Mouse (Mus musculus) spleen, adult 18-20 months (tissue): ENCODE measurements around the gene Mrpl20.

ENCODE experiments used
- DNase-seq, 2 experiments: peaks; one replicate each; pipeline ENCODE4 v3.0.0; 2022; ENCODE audit warnings: mixed read lengths in 2 of 2

The Mrpl20 gene

DNA sequence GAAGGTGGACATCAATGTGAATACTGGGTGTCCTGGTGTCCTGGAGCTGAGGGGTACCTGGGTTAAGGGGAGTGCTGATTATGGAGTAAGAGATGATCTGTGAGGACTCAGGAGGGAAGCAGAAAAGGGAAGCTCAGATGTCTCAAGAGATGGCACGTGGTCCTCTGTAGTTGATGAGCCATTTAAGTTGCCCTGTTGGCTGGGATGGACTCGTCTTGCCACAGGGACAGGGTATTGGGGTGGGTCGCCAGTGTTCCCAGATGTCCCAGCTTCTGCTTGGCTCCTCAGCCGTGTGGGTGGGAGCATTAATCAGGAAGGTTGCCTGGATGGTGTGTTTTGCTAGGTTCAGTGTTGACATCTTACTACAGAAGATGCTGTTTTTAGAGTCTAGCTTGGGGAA lies 30.6 kb downstream of the Mrpl20 start:
- no peak for DNase-seq

DNA sequence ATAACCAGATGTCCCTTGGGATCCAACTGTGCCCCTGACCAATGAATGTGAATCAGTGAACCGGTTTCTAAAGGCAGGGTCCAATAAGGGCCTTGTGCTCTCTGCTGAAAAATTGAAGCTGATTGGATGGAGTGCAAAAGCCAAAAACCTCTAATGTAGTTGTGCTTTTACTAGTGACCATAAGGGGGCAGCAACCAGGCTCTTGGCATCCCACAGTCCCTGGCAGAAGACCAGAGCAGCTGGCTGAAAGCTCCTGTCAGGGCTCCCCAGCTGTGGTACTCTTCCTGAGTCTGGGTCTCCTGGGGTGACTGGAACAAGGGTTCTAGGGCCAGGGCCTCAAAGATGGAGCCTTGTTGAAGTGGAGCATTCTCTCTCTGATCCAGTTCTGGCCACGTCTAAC lies 31.2 kb downstream of the Mrpl20 start:
- DNase-seq = peak; percentile 30 to 46

DNA sequence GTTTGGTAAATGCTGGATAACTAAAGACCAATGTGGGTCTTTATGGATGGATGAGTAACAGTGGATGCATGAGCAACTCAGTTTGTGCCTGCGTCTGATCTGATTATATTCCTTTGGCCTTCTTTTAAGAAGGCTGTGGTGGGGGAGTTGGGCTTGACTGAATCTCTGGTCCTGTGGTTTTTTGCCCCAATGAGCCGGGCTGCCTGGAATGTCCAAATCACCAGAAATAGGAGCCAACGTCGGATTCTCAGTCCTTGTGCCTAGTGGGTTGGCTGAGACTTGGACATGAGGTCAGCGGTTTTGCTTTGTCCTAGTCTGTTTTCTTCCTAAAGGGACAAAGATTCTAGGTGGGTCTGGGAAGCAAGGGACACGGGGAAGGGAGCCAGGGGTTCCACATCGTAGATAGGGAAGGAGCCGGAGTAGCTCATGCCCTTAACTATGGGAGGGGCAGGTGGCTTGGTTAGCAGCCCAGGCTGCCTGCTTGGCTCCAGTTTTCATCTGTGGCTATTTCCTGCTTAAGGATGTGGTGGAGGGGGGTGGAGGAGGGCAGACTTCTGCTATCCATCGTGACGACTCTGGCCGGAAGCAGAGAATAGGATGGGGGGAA lies 34.8 kb downstream of the Mrpl20 start:
- no peak for DNase-seq

DNA sequence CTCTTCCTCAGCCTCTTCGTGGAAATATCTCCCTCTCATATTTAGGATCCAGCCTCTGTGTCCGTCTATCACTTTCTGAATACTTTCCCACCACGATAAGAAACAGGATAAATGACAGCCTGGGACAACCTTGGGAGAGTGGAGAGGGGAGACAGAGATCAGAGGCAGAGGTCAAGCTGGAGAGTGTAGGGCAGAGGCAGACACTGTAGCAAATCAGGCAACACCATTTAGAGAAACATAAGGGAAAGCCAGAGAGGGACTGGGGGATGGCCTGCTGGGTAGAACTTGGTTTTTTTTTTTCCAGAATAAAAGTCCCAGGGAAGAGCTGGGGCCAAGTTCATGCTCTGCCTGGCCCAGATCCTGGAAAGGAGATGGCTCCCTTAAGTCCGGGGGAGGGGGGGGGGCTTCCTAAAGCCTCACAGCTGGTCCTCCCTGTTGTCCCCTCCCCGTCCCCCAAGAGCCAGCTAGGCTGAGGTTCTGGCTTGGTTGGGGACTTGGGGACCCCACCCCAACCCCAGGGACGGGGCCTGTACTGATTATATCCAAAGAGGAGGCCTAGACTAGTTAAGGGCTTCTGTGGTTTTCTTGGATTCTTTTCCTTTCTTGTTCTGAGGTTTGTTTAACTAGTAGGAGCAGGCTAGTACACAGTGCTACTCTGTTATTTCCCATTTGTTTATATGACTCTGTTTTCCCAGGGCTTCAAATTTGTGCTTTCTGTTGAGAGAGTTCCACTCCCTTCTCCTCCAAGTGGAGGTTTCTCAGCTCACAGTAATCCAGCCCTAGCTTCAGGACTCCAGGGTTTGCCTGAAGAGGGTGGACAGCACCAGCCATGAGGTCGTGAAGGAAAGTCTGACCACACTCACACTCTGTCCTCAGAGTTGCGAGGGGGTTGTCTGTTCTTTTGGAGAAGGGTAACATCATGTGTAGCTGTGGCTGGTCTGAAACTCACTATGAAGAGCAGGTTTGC lies 35.8 kb downstream of the Mrpl20 start:
- DNase-seq = no peak

DNA sequence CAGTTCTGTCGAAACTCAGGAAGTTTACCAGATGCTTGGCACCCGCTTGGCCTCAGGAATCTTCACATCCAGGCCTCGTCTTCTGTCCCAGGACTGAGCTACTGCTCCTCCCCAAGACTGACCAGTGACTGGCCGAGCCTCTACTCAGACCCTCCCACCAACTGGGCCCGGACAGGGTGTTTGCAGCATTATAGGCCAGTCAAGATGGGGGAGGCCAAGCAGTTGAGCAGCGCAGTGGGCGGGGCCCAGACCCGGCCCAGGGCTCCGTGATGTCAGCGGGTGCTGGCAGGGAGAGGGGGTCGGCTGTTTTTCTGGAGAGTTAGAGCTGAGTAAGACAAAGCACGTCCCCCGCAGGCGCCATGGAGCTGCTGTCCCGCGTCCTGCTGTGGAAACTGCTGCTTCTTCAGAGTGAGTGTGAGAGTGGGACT lies 36.8 kb downstream of the Mrpl20 start, which contains the start of gene Mxra8:
Gene Mxra8 (plus strand): TSS at position 198 of the 428 bp plus-strand sequence.
- DNase-seq = peak; percentile 22 to 33

DNA sequence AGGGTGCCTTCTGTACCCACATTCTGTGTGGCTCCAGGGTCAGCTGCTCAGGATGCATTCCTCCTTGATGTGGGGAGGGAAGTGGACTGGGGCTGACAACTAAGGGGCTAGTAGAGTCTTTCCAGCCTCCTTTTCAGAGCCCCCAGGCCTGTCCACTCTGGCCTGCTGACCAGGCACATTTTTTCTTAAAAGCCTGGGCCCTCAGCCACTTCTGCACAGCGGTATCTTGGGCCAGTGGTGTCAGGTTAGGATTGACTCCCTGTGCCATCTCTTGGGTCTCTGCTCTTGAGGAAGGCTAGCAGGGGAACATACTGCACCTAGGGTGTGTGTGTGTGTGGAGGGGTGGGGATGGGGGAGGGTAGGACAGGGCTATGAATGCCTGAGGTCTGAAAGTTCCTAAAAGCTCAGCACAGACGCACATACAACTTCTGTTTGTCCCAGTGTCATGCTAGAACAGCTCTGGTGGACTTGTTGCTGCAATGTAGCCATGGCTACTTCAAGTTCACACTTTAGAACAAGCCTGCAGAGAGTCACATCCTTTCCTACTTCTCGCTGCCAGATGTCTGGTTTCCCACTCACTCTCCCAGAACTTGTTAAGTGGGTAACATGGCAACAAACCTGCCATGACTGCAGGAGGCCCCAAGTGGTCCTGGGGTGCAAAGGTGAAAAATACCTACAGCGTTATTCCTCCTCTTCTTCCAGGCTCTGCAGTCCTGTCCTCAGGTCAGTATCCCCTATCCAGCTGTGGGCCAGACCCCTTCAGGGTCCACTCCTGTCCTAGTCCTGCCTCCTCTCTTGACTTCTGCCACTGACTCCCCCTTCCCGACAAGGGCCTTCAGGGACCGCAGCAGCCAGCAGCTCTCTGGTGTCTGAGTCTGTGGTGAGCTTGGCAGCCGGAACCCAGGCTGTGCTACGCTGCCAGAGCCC lies 37.7 kb downstream of the Mrpl20 start:
- DNase-seq = peak in 1 of 2 experiments; percentile 2

DNA sequence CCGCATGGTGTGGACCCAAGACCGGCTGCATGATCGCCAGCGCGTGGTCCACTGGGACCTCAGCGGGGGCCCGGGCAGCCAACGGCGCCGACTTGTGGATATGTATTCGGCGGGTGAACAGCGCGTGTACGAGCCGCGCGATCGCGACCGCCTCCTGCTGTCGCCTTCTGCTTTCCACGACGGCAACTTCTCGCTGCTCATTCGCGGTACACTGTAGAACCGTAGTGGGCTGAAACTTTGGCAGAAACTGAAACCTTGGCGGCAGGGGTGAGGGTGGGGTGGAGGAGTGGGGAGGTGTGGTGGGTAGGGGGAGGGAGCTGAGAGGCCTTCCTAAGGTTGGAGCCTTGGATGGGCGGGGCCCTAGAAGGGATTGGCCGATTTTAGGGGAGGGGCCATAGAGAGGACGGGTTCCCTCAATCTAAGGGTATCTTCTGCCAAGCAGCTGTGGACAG lies 38.4 kb downstream of the Mrpl20 start:
- DNase-seq = peak; percentile 64 to 67

DNA sequence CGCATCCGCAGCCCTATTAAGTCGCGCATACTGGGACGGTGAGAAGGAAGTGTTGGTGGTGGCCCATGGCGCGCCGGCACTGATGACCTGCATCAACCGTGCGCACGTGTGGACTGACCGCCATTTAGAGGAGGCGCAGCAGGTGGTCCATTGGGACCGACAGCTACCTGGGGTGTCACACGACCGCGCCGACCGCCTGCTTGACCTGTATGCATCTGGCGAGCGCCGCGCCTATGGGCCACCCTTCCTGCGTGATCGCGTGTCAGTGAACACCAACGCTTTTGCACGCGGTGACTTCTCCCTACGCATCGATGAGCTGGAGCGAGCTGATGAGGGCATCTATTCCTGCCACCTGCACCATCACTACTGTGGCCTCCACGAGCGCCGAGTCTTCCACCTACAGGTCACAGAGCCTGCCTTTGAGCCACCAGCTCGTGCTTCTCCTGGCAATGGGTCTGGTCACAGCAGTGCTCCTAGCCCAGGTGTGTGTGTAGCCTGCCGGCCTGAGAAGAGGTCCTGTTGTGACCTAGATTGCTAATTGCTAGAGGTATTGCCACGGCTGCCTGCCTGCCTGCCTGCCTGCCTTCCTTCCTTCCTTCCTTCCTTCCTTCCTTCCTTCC lies 39.1 kb downstream of the Mrpl20 start:
- peak; percentile 10 to 17 for DNase-seq

DNA sequence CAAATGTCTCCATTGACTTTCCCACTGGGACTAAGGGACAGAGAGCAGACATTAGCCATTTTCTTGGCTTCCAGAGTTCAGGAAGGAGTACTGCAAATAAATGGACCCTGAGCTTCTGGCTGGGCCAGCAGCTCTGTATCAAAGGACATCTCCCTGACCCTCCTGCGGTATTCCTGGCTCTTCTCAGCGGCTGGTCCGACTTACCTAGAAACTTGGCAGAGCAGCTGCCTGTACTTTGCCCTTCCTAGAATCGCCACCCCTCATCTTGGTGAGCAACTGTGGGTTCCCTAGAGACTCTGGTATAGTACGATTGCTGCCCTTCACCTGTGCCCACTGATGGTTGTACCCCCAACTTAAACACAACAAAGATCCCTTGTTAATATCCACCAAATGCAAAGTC lies 40.6 kb downstream of the Mrpl20 start:
- peak in 1 of 2 experiments; percentile 2 for DNase-seq

DNA sequence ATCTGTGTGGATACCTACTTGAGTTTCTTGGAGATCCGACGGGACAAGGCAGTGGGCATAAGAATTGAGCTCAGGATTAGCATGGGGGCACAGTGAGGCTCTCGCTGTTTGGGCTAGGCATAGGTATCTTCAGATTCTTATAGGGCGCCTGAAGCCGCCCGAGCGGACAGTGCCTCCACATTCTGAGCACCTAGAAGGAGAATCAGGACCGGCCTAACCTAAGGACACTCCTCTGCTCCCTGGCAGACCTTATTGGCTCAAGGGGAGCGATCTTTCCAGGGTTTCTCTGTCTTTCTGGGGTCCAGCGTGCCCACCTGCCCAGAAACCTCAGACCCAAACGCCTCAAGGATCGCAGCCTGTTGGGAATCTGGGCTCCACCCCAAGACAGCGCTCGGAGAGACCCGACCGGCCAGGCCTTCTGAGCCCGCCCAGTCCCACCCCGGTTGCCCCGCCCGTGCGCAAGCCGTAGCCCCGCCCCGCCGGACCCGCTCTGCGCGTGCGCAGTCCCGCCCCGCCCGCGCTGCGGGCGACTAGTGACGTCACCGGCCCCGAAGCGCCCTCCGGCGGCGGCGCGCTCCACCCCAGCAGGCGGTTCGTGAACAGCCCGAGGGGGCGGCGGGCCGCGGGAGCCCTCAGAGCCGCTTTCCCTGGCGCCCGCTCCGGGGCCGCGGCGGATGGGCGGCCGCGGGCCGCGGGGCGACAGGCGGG lies 44.3 kb downstream of the Mrpl20 start, which contains the start of gene Dvl1:
Gene Dvl1 (plus strand): TSS at position 532 of the 708 bp plus-strand sequence.
- peak; percentile 89 to 97 for DNase-seq

DNA sequence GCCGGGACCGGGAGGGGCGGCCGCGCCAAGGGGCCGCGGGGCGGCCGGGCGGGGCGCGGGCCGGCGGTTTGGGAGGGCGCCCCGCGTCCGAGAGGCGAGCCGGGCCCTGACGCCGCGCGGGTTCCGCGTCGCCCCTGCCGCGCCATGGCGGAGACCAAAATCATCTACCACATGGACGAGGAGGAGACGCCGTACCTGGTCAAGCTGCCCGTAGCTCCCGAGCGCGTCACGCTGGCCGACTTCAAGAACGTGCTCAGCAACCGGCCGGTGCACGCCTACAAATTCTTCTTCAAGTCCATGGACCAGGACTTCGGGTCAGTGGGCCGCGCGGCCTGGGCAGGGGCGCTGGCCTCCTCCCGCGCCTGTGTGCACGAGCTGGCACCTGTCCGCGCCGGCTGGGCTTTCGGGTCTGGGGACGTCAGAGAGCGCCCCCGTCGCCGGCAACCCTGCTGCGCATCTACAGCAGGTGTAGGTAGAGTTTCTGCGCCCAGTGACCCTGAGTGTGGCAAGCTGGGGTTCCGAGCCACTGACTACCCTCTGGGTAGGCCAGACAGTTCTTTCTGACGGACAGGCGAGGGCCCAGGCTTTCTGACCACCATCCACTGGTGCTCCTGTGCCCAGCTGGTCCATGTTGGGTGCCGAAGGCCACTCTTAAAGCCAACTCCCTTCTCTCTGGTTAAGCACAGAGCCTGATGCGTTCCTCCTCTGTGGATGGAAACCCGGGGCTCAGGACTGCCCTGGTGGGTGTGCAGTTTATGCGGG lies 45.1 kb downstream of the Mrpl20 start:
- no peak for DNase-seq

DNA sequence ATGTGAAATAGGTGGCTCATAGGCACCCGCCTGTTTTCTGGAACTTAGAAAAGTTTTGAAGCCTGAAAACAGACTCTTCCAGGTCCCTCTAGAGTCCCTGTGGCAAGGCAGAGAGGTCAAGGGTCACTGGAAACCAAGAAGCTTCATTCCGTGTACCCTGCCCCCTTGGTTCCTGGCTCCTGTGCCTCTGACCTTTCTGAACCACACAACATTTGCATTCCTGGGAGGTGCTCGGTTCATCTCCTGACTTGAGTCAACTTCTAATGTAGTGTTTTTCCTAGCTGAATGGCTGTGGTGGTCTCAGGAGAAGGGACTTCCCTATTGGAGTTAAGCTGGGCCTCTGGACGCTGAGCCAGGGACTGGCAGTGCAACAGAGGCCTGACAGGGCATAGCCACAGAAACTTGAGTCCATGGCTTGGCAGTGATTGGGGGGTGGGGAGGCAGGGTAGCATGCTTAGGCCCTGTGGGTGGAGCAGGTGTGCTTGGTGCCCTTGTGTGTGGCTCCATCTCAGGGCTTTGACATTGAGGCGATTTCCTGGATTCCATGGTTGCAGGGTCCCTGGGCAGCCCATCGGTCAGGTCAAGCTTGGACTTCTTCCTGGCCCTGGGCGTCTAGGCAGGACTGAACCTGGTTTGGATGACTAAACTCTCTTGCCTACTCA lies 45.9 kb downstream of the Mrpl20 start:
- no peak for DNase-seq

DNA sequence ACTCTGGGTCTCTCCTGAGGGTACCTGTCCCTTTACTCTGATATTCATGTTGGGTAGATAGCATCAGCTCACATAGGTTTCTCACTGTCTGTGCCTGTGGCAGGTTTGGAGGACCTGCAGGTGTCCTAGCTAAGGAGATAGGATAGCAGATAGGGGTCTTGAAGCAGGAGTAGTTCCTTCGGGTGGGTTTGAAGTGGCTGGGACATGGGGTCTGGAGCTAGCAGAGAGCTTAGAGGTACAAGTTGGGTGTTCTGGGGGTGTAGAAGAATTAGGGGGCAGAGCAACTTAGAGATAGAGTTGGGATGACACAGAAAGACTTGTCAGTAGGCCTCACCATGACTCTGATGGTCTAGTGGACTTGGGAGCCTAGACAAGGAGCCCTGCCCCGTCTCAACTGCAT lies 46.7 kb downstream of the Mrpl20 start:
- no peak for DNase-seq

DNA sequence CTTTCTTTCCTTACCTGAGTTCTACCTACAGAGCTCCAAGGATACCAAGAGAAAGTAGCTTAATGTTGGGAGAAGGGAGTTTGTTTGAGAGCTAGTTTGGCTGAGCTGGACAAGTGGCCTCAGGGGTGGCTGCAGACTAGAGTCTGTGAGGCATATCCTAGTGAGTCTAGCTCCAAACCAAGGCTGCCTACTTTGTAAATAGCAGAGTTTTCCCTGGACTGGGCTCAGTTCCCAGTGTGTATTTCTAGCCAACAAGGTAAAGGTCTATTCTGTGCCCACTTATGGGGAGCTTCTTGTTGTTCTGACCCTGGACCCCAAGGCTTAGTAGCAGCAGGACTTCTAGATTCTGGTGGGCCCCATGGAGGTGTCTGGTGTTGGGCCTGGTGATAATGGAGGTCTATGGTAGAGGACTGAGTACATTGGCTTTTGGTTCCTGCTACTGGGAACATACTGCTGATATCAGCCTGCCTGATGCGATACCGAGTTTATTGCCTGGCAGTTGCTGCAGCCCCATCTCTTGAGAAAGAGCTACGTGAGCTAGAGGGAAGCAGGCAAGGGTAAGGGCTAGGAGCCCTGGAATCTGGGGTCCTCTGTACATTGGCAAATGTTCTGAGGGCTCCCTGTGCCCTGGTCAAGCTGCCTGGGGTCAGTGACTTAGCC lies 47.2 kb downstream of the Mrpl20 start:
- DNase-seq = no peak

DNA sequence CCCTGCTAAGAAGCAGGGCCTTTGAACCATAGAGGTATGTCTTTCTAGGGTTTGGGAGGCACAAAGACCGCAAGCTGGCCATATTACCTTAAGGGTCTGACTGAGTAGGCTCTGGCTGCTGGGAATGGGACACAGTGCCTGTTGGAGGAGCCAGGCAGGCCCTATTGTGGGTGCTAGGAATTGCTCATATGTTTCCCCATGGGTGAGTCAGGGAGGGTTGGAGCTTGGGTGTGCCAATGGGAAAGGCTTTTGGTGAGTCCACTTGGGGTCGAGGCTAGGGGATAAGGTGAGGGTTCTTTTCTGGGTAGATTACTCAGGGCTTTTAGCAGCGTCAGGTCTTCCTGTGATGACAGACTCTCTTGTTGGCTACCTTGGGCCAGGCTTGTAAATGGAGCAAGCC lies 48.7 kb downstream of the Mrpl20 start:
- DNase-seq = no peak

DNA sequence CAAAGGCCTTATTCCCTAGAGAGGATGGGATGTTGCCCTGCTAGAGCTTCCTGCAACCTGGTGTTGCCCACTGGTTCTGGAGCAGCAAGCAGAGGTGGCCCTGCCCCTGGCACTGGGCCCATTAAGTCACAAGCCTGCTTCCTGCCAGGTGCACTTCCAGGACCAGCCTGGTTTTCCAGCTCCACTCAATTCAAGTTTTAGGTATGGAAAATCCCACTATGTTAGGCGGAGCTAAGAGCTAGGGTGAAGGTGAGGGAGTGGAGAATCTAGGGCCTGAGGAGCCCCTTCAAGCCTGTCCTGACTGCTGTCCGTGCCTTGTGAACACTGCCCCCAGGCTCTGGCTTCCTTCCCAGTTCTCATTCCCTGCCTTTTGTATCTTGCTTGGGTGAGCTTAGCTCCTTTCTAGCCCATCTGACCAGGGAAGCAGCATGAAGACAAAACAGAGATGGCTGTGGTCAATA lies 49.3 kb downstream of the Mrpl20 start:
- DNase-seq = no peak

DNA sequence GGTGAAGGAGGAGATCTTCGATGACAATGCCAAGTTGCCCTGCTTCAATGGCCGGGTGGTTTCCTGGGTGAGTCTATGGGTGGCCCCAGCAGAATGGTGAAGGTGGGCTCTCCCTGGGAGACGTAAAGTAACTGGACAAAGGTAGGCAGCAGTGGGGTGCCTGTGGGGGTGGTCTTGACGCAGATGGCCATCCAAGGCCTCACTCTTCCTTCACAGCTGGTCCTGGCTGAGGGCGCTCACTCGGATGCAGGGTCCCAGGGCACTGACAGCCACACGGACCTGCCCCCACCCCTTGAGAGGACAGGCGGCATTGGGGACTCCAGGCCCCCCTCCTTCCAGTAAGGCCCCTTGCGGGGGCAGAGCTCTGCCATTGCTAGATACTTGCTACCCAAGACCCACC lies 50.7 kb downstream of the Mrpl20 start:
- DNase-seq = no peak

DNA sequence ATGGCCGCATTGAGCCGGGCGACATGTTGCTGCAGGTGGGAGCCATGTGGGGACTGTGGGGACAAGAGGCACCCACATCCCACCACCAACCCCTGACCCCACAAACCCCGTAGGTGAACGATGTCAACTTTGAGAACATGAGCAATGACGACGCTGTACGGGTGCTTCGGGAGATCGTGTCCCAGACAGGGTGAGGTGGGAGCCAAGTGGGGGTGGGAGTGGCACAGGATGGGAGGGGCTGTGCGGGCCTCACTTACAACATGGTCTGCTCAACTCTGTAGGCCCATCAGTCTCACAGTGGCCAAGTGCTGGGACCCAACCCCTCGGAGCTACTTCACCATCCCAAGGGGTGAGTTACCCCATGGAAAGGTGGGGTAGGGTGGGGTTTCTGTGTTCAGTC lies 52.3 kb downstream of the Mrpl20 start:
- DNase-seq = no peak

DNA sequence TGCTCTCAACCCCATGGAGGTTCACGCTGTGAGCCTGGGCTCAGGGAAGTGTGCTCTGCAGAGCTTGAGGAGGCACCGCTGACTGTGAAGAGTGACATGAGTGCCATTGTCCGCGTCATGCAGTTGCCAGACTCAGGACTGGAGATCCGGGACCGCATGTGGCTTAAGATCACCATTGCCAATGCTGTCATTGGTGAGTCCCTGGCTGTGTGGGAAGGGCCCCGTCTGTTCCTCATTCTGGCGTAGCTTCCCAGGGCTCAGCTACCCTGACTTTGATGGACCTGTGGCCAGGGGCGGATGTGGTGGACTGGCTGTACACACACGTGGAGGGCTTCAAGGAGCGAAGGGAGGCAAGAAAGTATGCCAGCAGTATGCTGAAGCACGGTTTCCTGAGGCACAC lies 53.4 kb downstream of the Mrpl20 start:
- no peak for DNase-seq

DNA sequence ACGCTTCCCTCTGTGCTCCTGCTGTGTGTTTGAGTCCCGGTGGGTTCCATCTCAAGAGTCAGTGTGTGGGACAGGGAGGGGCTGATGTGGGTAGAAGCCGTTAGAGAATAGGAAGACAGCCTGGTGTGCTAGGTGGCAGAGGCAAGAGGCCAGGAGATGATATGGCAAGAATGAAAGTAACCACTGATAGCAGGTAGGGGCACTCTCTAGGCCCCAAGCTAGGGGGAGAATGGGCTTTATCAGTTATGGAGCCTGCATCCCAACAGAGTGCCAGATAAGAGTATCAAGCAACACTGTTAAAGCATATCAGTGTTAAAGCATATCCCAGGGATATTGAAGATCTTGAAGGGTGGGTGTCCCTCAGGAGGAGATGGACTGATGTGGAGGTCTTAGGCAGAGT lies 54.2 kb downstream of the Mrpl20 start:
- DNase-seq = no peak
